In genomic region chr6:14899021-14899610, GRCm38 (mm10) we compare ENCODE assay signal across 8 mouse cellular contexts. TPM values are rescaled to one million over a fixed set of nuclear protein-coding genes. Genes with fewer than 3 reads are reported as not detected.
DNase-seq lines count a peak whose midpoint lies in the region; ATAC-seq lines count a peak whose summit lies in the region.

No protein-coding gene starts in this region.

- peak overlapping the region; percentile 55 for H3K4me3 ChIP-seq in hindbrain, embryonic 12.5 days

- no peak overlapping the region for H3K9ac ChIP-seq in hindbrain, embryonic 12.5 days

- H3K4me2 ChIP-seq in hindbrain, embryonic 12.5 days (replicated peaks), result peak overlapping the region; percentile 88

- WGBS in hindbrain, embryonic 12.5 days, result 6% methylated on average over 19 of the region's 19 CpGs

- 0 out of 2 replicates have a peak overlapping the region, but pooled peaks have one; percentile 79 for H3K27ac ChIP-seq in hindbrain, embryonic 12.5 days

- H3K27me3 ChIP-seq in hindbrain, embryonic 12.5 days, result peaks cover 23% of the 10 kb centered on the region

- H3K9me3 ChIP-seq in hindbrain, embryonic 12.5 days (replicated peaks), result no peaks in the 10 kb centered on the region

- H3K36me3 ChIP-seq in hindbrain, embryonic 12.5 days, result no peaks in the 10 kb centered on the region

- H3K4me1 ChIP-seq in hindbrain, embryonic 12.5 days, result peaks cover 37% of the 10 kb centered on the region

- DNase-seq in ES-CJ7 (ENCODE audit: low read depth, low spot score), result peak; percentile 21
- DNase-seq in embryo, embryonic 9.5 days (ENCODE audit: extremely low spot score), result peak; percentile 48
- DNase-seq in lung, postnatal 4 days, result peak; percentile 12 to 20
- no peak for DNase-seq in adrenal gland, postnatal 25 days
- DNase-seq in natural killer cell, adult 2 months (ENCODE audit: low spot score in 2 of 2), result no peak
- DNase-seq in gastrocnemius, postnatal 25 days, result no peak
- DNase-seq in thymus, postnatal 0 days (ENCODE audit: low spot score), result no peak

- ATAC-seq in hindbrain, embryonic 12.5 days (ENCODE audit: low FRiP score), result no peak

RNA-seq across cellular contexts. Expression of gene Foxp2, which starts 2.0 kb away (rescaled TPM):
- polyA plus RNA-seq in hindbrain, embryonic 12.5 days (2016; fragmentation: Nextera tagmentation; extraction: Ambion mirVana), result 46.4 and 48.4 TPM in 2 replicates
- total RNA-seq in adrenal gland, postnatal 25 days (2021), result 4.5 and 6.5 TPM in 2 replicates
- 1 to 10 TPM; 1.0 to 1.6 TPM for total RNA-seq in gastrocnemius, postnatal 25 days (2021)
- 0.13 and 0.43 TPM in 2 replicates for polyA plus RNA-seq in thymus, postnatal 0 days (2015; fragmentation: Nextera tagmentation; extraction: Ambion mirVana)

Comparison
In these comparisons a context has a peak if more than half of its experiments do, and no peak if none do; other contexts are left out.
1. DNase-seq: peak in ES-CJ7 (single experiment), embryo, embryonic 9.5 days (single experiment) and lung, postnatal 4 days (2 of 2); none in adrenal gland, postnatal 25 days (single experiment), natural killer cell, adult 2 months (0 of 2), gastrocnemius, postnatal 25 days (single experiment) and thymus, postnatal 0 days (single experiment).